Mouse (Mus musculus) thymus, adult 18-20 months (tissue): ENCODE data around the gene Zfp61.
"Not testable (repeated sequence)": the region's sequence is repeated elsewhere in the genome, so short reads cannot be mapped to it uniquely, and the experiment has no call there.

ENCODE experiments used
- DNase-seq, 2 experiments: peaks; one replicate each; pipeline ENCODE4 v3.0.0; 2022; ENCODE audit warnings: mixed read lengths in 2 of 2

The Zfp61 gene

DNA sequence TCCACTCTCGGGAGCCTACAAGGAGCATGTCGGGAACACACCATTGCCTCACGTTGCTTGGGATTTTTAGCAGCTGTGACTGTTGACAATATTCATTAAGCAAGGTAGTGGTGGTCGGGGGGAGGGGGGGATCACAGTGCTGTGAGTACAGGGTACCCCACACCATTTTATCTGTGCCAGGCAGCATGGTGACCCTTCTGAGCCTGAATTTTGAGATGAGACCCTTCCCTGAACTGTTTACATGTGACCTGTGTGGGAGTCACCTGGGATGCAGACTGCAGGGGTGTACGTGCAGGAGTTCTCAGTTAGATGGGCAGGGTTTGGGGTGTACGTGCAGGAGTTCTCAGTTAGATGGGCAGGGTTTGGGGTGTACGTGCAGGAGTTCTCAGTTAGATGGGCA, 4.6 kb downstream of the Zfp61 start:
- no peak for DNase-seq

DNA sequence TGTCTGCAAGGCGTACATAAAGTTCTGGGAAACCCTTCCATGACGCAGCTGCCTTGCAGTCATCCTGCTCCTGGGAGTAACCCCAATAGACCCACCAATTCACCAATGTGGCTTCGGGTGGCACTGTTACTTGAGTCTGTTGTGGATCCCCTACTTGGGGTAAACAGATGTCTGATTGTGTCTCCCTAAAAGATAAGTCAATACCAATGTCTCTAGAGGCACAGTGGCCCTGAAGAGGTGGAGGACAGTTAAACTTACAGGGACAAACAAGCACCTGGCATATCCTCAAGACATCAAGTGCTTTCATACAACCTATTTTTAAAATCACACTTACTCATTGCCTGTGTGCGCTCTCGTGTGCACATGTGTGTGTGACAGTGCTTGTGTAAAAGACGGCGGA, 5.7 kb downstream of the Zfp61 start:
- DNase-seq = no peak

DNA sequence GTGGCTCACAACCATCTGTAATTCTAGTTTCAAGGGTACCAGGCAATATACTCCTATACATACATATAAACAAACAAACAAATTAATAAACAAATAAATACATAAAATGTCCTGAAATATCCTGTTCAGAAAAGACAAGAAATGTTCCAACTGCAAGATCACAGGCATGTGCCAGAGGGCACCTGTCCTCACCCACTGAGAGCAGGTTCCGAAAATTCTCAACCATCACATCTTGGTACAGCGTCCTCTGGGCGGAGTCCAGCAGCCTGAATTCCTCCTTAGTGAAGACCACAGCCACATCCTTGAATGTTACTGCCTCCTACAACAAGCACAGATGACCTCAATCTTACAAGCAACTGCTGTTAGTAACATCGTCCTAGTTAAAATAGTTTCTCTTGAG, 6.3 kb downstream of the Zfp61 start:
- no peak for DNase-seq

DNA sequence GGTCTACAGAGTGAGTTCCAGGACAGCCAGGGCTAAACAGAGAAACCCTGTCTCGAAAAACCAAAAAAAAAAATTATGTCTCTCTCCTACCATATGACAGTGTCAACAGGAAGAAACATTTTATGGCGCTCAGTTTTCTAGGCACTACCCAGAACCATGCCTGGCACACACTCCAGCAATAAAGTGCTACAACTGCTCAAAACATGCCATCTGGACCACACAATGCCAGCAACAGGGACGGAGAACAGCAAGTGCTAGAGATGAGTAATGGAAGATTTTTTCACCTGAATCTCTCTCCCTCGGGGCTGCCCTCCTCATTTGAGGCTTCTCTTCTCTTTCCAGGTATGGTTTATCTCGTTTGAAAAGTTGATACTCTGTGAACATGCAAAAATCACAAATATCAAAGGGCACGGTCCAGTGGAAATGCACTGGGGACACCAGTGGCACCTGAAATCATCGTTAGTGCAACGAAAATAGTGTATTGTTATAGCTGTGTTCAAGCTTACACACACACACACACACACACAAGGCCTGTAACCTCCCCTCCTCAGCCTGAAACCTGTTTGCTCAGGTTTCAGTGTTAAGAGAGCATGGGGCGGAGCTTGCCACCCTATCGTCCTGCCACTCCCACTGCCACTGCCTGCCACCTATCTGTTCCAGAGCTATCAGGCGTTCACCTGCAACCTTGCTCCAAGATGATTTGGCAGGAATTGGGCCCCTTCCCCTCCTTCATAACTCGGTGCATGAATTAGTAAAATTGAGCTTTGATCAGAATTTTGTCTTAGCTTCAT, 7.8 kb downstream of the Zfp61 start:
- no peak for DNase-seq

DNA sequence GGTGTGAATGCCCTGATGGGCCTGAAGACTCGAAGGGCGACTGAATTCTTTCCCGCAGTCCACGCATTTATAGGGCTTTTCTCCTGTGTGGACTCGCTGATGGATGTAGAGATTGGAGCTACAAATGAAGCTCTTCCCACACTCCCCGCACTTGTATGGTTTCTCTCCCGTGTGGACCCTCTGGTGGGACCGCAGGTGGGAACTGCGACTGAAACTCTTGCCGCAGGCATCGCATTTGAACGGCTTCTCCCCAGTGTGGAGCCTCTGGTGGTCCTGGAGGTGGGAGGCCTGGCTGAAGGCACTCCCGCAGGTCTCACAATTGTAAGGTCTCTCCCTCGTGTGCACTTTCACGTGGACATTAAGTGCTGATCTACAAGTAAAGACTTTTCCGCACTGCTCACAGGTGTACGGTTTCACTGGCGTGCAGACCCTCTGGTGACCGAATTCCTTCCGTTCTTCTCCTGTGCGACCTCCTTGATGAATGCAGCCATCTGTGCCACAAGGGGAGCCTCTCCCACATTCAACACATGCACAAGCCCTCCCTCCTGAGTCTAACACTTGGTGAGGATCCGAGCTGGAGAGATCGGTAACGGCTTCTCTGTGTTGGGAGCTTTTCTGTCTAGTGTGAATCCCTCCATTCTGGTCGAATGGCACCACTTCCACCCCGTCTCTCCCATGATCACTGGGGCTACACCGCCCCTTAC, 9.5 kb downstream of the Zfp61 start:
- no peak for DNase-seq

DNA sequence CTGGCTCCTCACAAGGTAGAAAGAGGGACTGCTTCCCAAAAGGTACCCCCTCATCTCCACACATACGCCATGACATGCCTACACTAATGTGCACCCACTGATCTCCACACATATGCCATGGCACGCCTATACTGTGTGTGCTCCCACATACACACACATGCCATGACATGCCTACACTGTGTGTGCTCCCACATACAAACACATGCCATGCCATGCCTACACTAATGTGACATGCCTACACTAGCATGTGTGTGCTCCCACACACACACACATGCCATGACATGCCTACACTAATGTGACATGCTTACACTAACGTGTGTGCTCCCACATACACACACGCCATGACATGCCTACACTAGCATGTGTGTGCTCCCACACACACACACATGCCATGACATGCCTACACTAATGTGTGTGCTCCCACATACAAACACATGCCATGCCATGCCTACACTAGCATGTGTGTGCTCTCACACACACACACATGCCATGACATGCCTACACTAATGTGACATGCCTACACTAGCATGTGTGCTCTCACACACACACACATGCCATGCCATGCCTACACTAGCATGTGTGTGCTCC, 10.8 kb downstream of the Zfp61 start:
- no peak for DNase-seq

DNA sequence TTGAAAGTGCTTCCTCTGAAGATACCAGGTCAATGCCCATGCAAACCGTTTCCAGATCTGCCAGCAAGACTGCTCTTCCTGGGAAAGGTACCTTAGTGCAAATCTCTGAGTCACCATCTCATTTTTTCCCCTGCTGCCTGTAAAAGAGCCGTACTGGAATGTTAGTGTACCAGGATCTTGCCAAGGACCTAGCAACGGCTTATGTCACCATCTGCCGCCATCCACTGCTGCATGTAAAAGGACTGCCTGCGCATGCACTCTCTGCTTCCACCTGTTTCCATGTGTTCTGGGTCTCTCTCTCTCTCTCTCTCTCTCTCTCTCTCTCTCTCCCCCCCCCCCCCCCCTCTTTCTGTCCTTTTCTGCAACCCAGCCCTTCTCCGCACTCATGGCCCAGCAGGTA, 12.5 kb downstream of the Zfp61 start:
- no peak for DNase-seq

DNA sequence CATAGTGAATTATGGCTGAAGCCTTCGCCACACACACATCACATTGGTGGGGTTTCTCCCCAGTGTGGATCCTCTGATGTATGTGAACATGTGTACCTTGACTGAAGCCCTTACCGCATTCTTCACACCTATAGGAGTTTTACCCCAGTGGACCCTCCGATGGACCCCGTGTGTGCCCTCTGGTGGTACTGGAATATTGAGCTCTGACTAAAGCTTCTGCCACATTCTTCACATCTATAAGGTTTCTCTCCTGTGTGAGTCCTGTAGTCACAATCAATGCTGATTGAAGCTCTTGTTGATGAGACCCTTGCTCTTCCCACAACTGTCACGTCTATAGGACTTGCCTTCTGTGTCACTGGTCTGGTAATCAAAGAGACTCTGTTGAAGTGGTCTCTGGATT, 13.4 kb downstream of the Zfp61 start:
- no peak for DNase-seq

DNA sequence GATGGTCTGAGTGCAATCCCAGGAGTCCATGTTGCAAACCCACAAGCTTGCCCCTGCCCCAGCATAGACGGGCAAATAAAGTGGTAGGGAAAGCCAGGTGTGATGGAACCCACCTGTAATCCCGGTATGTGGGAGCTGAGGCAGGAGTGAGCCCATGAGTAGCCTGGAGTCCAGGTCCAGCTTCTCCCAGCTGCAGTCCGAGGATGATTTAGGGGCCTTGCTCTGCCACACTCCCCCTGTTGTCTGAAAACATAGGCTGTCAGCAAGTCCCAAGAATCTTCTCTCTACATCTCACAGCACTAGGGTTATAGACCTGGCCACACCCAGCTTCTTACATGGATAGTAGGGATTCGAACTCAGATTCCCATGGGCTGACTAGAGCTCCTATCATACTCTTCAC, 14.1 kb downstream of the Zfp61 start:
- no peak for DNase-seq

DNA sequence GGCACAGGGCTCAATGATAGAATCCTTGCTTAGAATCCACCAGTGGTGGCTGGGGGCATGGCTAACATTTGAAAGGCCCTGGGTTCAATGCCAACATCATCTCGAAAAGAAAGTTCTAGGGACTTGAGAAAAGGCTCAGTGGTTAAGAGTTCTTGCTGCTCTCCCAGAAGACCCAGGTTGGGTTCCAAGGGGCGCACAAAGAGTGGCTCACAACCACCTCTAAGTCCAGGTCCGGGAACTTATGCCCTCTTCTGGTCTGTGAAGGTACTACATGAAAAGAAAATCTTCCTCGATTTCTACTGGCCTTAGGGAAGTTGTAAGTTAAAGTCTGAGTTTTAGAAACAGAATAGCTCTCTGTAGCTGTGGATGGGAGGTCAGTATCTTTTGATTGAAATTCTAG, 14.9 kb downstream of the Zfp61 start:
- DNase-seq = no peak

DNA sequence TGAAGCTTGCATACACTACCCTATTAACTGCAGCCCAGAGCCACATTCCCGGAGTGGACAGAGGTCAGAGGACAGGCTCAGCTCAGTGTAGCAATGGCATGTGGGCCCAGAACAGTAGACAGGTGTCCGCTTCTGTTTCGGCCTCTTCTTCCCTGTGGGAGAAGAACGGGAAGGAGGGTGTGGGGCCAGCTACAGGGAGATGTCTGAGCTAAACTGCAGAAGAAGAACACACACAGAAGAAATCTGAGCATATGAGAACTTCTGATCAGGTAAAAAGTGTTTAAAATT, 20.2 kb downstream of the Zfp61 start:
- no peak for DNase-seq

DNA sequence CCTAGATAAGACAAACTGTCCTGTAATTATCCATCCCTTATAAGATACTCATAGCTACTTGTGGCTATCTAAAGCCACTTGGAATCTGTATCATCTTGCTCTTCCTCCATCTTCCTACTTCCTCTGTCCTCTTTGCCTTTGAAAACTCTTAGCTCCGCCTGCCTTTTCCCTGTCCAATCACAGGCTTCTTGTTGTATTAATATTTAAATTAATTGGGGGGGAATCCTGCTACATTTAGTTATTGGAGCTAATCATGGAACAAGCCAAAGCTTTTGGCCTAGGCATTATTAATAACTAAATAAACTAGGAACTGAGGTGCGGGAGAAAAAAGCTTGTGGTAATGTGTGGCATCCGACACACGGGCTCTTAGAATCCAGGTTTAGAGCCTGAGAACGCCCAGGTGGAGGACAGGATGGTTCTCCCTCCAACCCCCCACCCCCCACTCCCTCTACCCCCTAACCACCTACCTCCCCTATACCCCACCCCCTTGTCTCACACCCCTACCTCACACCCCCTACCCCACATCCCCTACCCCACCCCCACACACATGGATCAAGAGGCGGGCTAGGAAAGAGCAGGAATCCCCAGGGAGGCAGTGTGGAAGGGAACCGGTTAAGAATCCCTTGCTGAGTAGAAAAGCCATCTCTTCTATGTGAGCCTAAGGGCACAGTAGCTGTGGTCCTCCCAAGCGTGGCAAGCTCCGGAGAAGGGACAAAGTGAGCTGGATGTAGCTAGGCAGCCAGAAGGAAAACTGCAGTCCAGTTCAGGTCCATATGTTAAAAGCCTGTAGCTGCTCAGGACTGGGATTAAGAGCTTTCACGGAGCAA, 20.8 kb downstream of the Zfp61 start:
- DNase-seq = no peak

DNA sequence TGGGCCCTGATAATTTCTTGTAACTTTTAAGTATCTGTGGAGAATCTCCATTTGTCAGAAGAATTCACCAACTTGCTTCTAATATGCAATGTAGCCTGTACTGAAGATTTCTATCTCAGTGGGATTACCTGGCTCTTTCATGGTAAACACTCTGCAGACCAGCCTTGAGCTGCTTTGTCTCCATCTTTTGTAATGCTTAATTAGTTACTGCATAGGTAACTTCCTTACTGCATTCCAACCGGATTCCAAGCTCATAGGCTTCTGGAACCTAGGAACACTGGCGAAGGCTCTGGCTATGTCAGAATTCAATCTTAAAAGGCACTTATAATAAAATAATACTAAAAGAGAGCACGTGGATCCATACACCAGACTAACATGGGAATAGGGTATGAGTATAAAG, 22.3 kb downstream of the Zfp61 start:
- DNase-seq = not testable (repeated sequence)

DNA sequence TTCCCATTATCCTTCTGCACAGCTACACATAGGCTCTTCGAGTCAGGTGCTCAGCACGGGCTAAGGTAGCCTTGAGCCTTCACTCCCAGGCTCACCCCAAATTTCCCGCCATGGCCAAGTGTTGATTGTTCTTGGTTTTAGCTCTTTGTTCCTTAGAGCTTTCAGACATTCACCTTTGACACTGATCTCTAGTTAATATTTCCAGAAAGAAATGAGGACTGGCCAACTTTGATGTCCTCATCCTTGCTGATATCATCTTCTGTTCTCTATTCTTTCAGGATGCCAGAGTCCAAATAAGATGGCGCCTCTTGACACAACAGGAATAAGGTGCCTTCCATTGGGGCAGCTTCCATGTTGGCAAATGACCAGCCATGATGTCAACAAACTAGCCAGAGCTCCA, 26.6 kb downstream of the Zfp61 start:
- DNase-seq = no peak

DNA sequence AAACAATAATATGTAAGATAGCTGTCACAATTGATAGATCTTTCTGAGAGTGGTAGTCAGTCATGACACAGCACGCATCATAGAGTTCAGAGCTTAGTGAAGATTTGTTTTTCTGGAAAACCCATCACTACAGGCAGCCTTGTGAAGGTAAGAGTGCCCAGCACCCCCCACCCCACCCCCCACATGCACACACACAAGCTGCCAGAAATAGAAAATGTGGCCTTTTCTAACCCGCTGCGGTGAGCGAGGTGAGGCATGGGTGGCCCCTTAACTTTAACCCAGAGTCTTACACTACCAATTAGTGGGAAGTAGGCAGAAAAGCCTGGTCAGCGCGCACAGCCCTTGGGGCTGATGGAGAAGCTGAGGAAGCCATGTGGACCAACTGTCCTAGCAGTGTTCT, 29.8 kb downstream of the Zfp61 start:
- DNase-seq = no peak

DNA sequence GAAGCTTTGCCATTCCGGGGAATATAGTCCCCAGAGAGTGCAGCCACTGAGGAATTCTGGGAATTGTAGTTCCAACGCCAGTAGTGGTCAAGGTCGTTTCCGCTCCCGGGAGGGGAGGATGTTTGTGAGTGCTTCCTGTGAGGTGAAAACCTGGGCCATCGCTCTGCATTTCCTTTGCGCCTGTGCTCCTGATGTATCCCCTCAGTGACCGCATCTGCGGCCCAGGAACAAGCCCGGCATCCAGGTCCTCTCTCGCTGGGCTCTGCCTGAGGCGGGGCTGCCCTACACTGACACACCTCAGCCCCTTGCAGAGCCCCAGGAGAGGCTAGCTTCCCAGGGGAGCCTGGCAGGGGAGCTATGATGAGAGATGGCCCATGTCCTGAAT, 30.8 kb downstream of the Zfp61 start, which contains the start of gene Zfp93:
Gene Zfp93 (plus strand): TSS at position 133 of the 385 bp plus-strand sequence.
- DNase-seq = peak; percentile 62 to 74

DNA sequence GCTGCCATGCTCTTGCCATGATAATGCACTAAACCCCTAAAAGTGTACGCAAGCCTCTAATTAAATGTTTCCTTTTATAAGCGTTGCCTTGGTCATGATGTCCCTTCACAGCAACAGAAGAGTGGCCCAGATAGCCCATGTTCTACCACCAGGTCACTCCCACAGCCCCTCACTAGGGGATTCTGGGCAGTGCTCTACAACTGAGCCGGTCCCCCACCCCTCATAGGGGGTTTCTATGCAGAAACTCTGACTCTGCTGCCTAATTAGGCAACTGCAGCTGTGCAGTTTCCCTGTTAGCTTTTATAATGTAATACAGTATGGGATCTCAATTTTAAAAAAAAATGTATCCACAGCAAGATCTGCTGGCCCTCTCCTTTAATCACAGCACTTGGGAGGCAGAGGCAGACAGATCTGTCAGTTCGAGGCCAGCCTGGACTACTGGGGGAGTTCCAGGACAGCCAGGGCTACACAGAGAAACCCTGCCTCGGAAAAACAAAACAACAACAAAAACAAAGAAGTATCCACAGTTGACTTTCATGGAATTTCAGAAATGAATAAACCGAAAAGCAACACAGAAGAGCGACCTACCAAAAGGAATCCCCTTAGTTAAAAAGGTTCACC, 31.3 kb downstream of the Zfp61 start:
- no peak for DNase-seq

DNA sequence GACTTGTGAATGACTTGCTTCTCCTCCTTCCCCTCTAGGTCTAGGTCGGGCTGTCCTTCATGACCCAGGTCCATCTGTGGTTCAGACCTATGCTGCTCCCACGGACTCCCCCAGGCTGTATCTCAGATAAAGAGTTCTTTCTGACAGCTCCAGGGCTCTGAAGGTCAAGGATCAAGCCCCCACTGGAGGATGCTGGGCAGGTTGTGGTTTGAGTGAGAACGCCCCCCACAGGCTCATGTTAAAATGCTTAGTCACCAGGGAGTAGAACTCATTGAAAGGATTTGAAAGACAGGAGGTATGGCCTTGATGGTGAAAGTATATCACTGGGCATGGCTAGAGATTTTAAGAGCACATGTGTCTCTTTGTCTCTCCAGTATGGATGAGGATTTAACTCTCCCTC, 31.8 kb downstream of the Zfp61 start:
- DNase-seq = no peak

DNA sequence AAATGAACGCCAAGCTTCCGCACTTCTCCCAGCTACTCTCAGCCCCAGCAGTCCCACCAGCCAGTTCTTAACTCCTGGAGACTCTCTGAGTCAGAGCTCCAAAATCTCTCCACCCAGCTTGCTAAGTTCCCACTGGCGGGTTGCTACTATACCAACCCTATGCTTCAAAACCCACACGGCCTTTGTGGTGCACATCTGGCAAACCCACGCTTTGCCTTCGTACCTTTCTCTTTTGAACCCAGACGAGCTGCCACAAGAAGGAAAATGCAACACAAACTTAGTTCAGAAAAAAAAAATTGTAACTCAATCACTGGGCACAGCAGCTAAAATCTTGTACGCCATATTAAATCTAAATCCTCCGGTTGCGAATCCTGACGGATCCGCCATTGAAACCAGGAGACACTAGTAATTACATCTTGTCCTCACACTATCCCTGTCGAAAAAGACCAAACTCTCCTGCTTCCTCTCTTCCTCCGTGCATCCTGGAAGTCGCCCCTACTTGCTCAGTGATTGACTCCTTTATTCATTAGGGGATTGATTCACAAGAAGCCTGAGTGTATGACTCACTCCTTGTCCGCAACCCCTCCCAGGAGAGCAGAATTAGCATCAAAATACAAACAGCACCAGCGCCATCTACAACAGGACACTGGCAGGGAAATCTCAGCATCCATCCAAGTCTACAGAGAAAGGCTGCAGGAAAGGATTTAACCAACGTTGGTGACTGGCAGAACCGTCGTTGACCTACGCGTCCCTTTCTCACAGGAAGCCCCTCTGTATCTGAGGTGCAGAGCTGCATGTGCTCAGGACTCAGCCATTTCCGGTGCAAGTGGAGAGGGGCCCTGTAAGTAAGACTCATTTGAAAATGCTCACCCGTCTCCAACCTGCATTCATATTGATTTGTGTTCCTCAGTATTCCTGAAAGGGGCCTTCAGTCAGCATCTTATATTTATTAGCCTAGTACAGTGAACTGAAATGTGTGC, 32.6 kb downstream of the Zfp61 start:
- peak in 1 of 2 experiments; percentile 23 for DNase-seq

DNA sequence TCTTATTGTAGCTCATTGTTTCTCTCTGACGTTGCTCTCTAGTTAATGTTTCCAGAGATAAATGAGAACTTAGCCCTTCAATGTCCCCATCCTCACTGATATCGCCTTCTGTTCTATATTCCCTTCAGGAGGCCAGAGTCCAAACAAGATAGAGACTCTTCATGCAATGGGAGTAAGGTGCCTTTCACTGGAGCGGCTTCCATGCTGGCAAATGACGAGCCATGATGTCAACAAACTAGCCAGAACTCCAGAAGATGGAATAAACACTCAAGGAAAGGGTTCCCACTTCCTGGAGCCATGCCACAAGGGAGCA, 41.1 kb downstream of the Zfp61 start:
- DNase-seq = no peak

DNA sequence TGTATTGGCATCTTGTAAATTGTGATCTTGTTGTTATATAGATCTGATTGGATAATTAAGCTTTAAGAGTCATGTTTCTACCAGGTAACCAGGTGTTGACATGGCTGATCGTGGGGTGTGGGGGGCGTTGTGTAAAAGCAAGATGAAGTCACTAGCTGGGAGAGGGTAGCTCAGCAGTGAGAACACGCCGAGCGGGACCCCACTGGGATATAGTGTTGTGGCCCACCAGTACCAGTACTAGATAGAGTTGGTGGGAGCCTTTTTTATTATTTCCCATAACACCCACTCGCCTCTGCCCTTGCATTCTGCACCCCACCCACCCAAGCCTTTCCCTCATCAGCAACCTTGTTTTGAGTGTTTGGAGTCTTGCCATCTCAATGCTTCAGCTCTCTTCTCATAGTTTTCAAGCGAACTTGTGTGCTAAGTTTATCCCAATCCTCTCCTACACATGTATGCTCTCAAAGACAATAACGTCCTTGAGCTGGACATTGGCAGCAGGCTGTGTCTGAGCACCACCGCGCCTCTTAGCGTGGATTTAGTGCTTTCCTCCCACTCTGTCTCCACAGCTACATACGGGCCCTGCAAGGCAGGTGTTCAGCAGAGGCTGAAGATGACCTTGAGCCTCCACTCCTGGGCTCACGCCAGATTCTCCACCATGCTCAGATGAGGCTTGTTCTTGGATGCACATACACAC, 41.6 kb downstream of the Zfp61 start:
- no peak for DNase-seq
